Mouse (Mus musculus) small intestine, adult 2 months (tissue): ENCODE measurements around the gene 4833427G06Rik. TPM values are rescaled to one million over a fixed set of nuclear protein-coding genes. Genes with fewer than 3 reads are reported as not detected.
A peak's percentile ranks its signal among the peaks of the same experiment; 100 is the strongest.

Experiments
- H3K27ac ChIP-seq: fragments of 200-500 bp; 2 replicates; pipeline ENCODE4 v1.5.1; 2012; ENCODE audit warnings: low read depth, low read length, control low read depth, inconsistent platforms; ENCODE audit not compliant: insufficient read depth
- H3K27me3 ChIP-seq: fragments of 200-500 bp; 2 replicates; pipeline ENCODE4 v1.6.1; 2012; ENCODE audit warnings: mild to moderate bottlenecking, moderate library complexity, low read length, inconsistent platforms; ENCODE audit not compliant: control insufficient read depth, insufficient read depth
- H3K36me3 ChIP-seq: fragments of 200-500 bp; 2 replicates; pipeline ENCODE4 v1.6.1; 2012; ENCODE audit warnings: mild to moderate bottlenecking, low read length, control low read depth, inconsistent platforms; ENCODE audit not compliant: control insufficient read depth, insufficient read depth
- H3K4me1 ChIP-seq: fragments of 200-500 bp; 2 replicates; pipeline ENCODE4 v1.6.1; 2012; ENCODE audit warnings: low read length, inconsistent platforms, mixed read lengths; ENCODE audit not compliant: control insufficient read depth, insufficient read depth, insufficient read length
- H3K4me3 ChIP-seq: fragments of 200-500 bp; 2 replicates; pipeline ENCODE4 v1.5.1; 2012; ENCODE audit warnings: low read depth, mild to moderate bottlenecking, control low read depth, inconsistent platforms, low read length, moderate library complexity
- CTCF ChIP-seq: fragments of 200-500 bp; IDR thresholded peaks from 2 replicates; pipeline ENCODE4 v1.5.1; 2012; ENCODE audit warnings: low read depth, mild to moderate bottlenecking, control low read depth, inconsistent platforms, low read length, moderate library complexity, mixed read lengths; ENCODE audit not compliant: insufficient replicate concordance, insufficient read length; ENCODE audit errors: extremely low read depth
- POLR2A ChIP-seq: fragments of 200-500 bp; IDR thresholded peaks from 2 replicates; pipeline ENCODE4 v1.6.1; 2012; ENCODE audit warnings: low read depth, mild to moderate bottlenecking, control low read depth, inconsistent platforms, low read length, moderate library complexity
- WGBS: fragments of 180-500 bp; shearing (Covaris S2); methylation state at CpG from one replicate; pipeline ENCODE4 v1.1.7; 2018; 5-methylcytosine and 5-hydroxymethylcytosine counted together
- polyA plus RNA-seq: library from polyadenylated mRNA; depleted of rRNA; stranded (reverse); fragments of >200 nt; gene quantifications from 2 replicates; pipeline ENCODE4 v1.2.3, GENCODE M21; 2012; rRNA removed

The 4833427G06Rik gene
- polyA plus RNA-seq, 1 experiment = not detected

GRCm38 (mm10) chr9:51032785-51033529 lies 68.9 kb downstream of the 4833427G06Rik start:
- no peaks in the 10 kb centered on the region for H3K36me3 ChIP-seq
- WGBS = 77% methylated on average over 3 of the region's 3 CpGs
- TF ChIP-seq CTCF (no peak), POLR2A (no peak)
- no peaks in the 10 kb centered on the region for H3K27me3 ChIP-seq
- H3K4me1 ChIP-seq = no peaks in the 10 kb centered on the region
- 0 out of 2 replicates have a peak overlapping the region, but pooled peaks have one; percentile 30 for H3K27ac ChIP-seq
- H3K4me3 ChIP-seq = no peak overlapping the region

- Histone ChIP-seq H3K36me3 (no peaks in the 10 kb centered on the region), H3K27ac (0 out of 2 replicates have a peak overlapping the region, but pooled peaks have one; percentile 30), H3K4me1 (no peaks in the 10 kb centered on the region), H3K27me3 (no peaks in the 10 kb centered on the region), H3K4me3 (no peak overlapping the region)
- WGBS = 67% methylated on average over 8 of the region's 8 CpGs
- TF ChIP-seq CTCF (no peak), POLR2A (no peak)
Measured at GRCm38 (mm10) chr9:51032291-51032690, 69.6 kb downstream of the 4833427G06Rik start.

GRCm38 (mm10) chr9:51031603-51032002 lies 70.3 kb downstream of the 4833427G06Rik start:
- Histone ChIP-seq H3K36me3 (no peaks in the 10 kb centered on the region), H3K27ac (0 out of 2 replicates have a peak overlapping the region, but pooled peaks have one; percentile 31), H3K27me3 (no peaks in the 10 kb centered on the region), H3K4me1 (no peaks in the 10 kb centered on the region), H3K4me3 (no peak overlapping the region)
- TF ChIP-seq POLR2A = no peak
- TF ChIP-seq CTCF = no peak
- 67% methylated on average over 6 of the region's 6 CpGs for WGBS

Other genes starting within 250 kb of the 4833427G06Rik start
- gene Sik2, start 93.0 kb downstream of the 4833427G06Rik start, polyA plus RNA-seq = 8.7 and 9.9 TPM in 2 replicates
- gene Btg4, start 41.2 kb downstream of the 4833427G06Rik start, polyA plus RNA-seq = not detected in 2 replicates
- gene Layn, start 25.0 kb downstream of the 4833427G06Rik start, polyA plus RNA-seq = 0.15 and 0.22 TPM in 2 replicates
- gene Gm32742, start 63.4 kb upstream of the 4833427G06Rik start, polyA plus RNA-seq = 0.52 and 0.75 TPM in 2 replicates
- 14.0 and 32.6 TPM in 2 replicates for gene Pou2af1, start 111.6 kb upstream of the 4833427G06Rik start, polyA plus RNA-seq
- gene Colca2, start 176.5 kb upstream of the 4833427G06Rik start, polyA plus RNA-seq = 3.1 and 6.0 TPM in 2 replicates
- 7.2 and 50.7 TPM in 2 replicates for gene 1810046K07Rik, start 226.8 kb upstream of the 4833427G06Rik start, polyA plus RNA-seq